Mouse (Mus musculus) midbrain, postnatal 0 days (tissue): ENCODE measurements around the gene Bnc2. TPM values are rescaled to one million over a fixed set of nuclear protein-coding genes. Genes with fewer than 3 reads are reported as not detected.

ENCODE experiments used
- ATAC-seq: fragments of 200-750 bp; cut with Nextera tagmentation; 2 replicates; pipeline ENCODE4 v1.8.0; 2017; ENCODE audit warnings: moderate number of reproducible peaks, mild to moderate bottlenecking, moderate TSS enrichment, moderate library complexity; ENCODE audit not compliant: low FRiP score
- DNase-seq: peaks from one replicate; pipeline ENCODE4 v3.0.0-alpha.2; 2015; ENCODE audit warnings: low spot score
- H3K27ac ChIP-seq: fragments of 300-500 bp; sonication (generic); 2 replicates; pipeline ENCODE4 v1.5.1; 2014; ENCODE audit warnings: low read depth, mild to moderate bottlenecking, low read length, mixed read lengths
- H3K27me3 ChIP-seq: fragments of 300-500 bp; sonication (generic); 2 replicates; pipeline ENCODE4 v1.6.1; 2014; ENCODE audit warnings: low read length, control low read depth, mixed read lengths; ENCODE audit not compliant: insufficient read depth
- H3K36me3 ChIP-seq: fragments of 300-500 bp; sonication (generic); 2 replicates; pipeline ENCODE4 v1.6.1; 2014; ENCODE audit warnings: low read length, control low read depth, mixed read lengths; ENCODE audit not compliant: insufficient read depth
- H3K4me1 ChIP-seq: fragments of 300-500 bp; sonication (generic); 2 replicates; pipeline ENCODE4 v1.6.1; 2014; ENCODE audit warnings: mild to moderate bottlenecking, control low read depth, antibody characterized with exemption, low read length, mixed read lengths; ENCODE audit not compliant: insufficient read depth
- H3K4me2 ChIP-seq: fragments of 300-500 bp; sonication (generic); 2 replicates; pipeline ENCODE4 v1.6.1; 2014; ENCODE audit warnings: low read depth, mild to moderate bottlenecking, low read length, mixed read lengths; ENCODE audit not compliant: poor library complexity, severe bottlenecking
- H3K4me3 ChIP-seq: fragments of 300-500 bp; sonication (generic); 2 replicates; pipeline ENCODE4 v1.5.1; 2014; ENCODE audit warnings: low read depth, mild to moderate bottlenecking, low read length, moderate library complexity
- H3K9ac ChIP-seq: fragments of 300-500 bp; sonication (generic); replicated peaks from 2 replicates; pipeline ENCODE4 v1.6.1; 2014; ENCODE audit warnings: mild to moderate bottlenecking, low read length, moderate library complexity, mixed read lengths; ENCODE audit not compliant: poor library complexity, severe bottlenecking
- H3K9me3 ChIP-seq: fragments of 300-500 bp; sonication (generic); 2 replicates; pipeline ENCODE4 v1.6.1; 2016; ENCODE audit warnings: low read length, control low read depth
- CTCF ChIP-seq: IDR thresholded peaks from 2 replicates; pipeline ENCODE4 v1.5.1; 2016; ENCODE audit warnings: antibody characterized with exemption, mild to moderate bottlenecking
- WGBS: fragments of 180-500 bp; shearing (Covaris S2); extraction: QIAGEN DNeasy Blood & Tissue Kit; methylation state at CpG from one replicate; pipeline ENCODE4 v1.1.7; 2014; 5-methylcytosine and 5-hydroxymethylcytosine counted together
- polyA plus RNA-seq: library from polyadenylated mRNA; unstranded; fragments of >200 nt; fragmentation: Nextera tagmentation; extraction: Ambion mirVana; gene quantifications from 2 replicates; pipeline ENCODE4 v1.2.1, GENCODE M21; 2015
- total RNA-seq: library from RNA; depleted of rRNA; stranded (reverse); fragments of >200 nt; gene quantifications from 2 replicates; pipeline ENCODE4 v1.2.3, GENCODE M21; 2014

The Bnc2 gene
- total and polyA plus RNA-seq, 2 experiments from 2014 or later = 14.1 to 27.5 TPM

- WGBS = 59% methylated on average over 6 of the region's 6 CpGs
- Histone ChIP-seq H3K4me3 (no peak overlapping the region), H3K4me2 (no peak overlapping the region), H3K9me3 (no peaks in the 10 kb centered on the region), H3K27ac (no peak overlapping the region), H3K27me3 (no peaks in the 10 kb centered on the region), H3K9ac (no peak overlapping the region), H3K4me1 (no peaks in the 10 kb centered on the region), H3K36me3 (no peaks in the 10 kb centered on the region)
- ATAC-seq = no peak
- no peak for TF ChIP-seq CTCF
- DNase-seq = no peak
Measured at GRCm38 (mm10) chr4:84482680-84483079, 192.4 kb downstream of the Bnc2 start.

- Histone ChIP-seq H3K4me3 (no peak overlapping the region), H3K36me3 (no peaks in the 10 kb centered on the region), H3K4me2 (no peak overlapping the region), H3K4me1 (no peaks in the 10 kb centered on the region), H3K9me3 (no peaks in the 10 kb centered on the region), H3K27me3 (no peaks in the 10 kb centered on the region), H3K9ac (no peak overlapping the region), H3K27ac (no peak overlapping the region)
- no peak for TF ChIP-seq CTCF
- no peak for DNase-seq
- no peak for ATAC-seq
- WGBS = 73% methylated on average over 2 of the region's 2 CpGs
Measured at GRCm38 (mm10) chr4:84472643-84473042, 202.4 kb downstream of the Bnc2 start.

GRCm38 (mm10) chr4:84470106-84470885, 204.8 kb downstream of the Bnc2 start:
- Histone ChIP-seq H3K9ac (no peak overlapping the region), H3K36me3 (no peaks in the 10 kb centered on the region), H3K4me1 (no peaks in the 10 kb centered on the region), H3K9me3 (no peaks in the 10 kb centered on the region), H3K4me3 (no peak overlapping the region), H3K27me3 (no peaks in the 10 kb centered on the region), H3K4me2 (no peak overlapping the region), H3K27ac (no peak overlapping the region)
- WGBS = 83% methylated on average over 6 of the region's 6 CpGs
- TF ChIP-seq CTCF = no peak
- no peak for DNase-seq
- ATAC-seq = no peak

GRCm38 (mm10) chr4:84469400-84469799, 205.7 kb downstream of the Bnc2 start:
- Histone ChIP-seq H3K4me3 (no peak overlapping the region), H3K4me2 (no peak overlapping the region), H3K27ac (no peak overlapping the region), H3K4me1 (no peaks in the 10 kb centered on the region), H3K9ac (no peak overlapping the region), H3K27me3 (no peaks in the 10 kb centered on the region), H3K36me3 (no peaks in the 10 kb centered on the region), H3K9me3 (no peaks in the 10 kb centered on the region)
- ATAC-seq = no peak
- no peak for TF ChIP-seq CTCF
- 82% methylated on average over 4 of the region's 4 CpGs for WGBS
- DNase-seq = no peak

GRCm38 (mm10) chr4:84467722-84468121, 207.4 kb downstream of the Bnc2 start:
- H3K27me3 ChIP-seq = no peaks in the 10 kb centered on the region
- ATAC-seq = no peak
- no peak for DNase-seq
- H3K4me3 ChIP-seq = no peak overlapping the region
- no peak overlapping the region for H3K9ac ChIP-seq
- H3K27ac ChIP-seq = no peak overlapping the region
- no peak overlapping the region for H3K4me2 ChIP-seq
- no peak for TF ChIP-seq CTCF
- H3K4me1 ChIP-seq = no peaks in the 10 kb centered on the region
- H3K36me3 ChIP-seq = no peaks in the 10 kb centered on the region
- no peaks in the 10 kb centered on the region for H3K9me3 ChIP-seq
- 81% methylated on average over 3 of the region's 3 CpGs for WGBS

GRCm38 (mm10) chr4:84458218-84458560, 216.9 kb downstream of the Bnc2 start:
- WGBS = 76% methylated on average over 3 of the region's 3 CpGs
- H3K27me3 ChIP-seq = no peaks in the 10 kb centered on the region
- no peak overlapping the region for H3K4me3 ChIP-seq
- H3K36me3 ChIP-seq = no peaks in the 10 kb centered on the region
- H3K9ac ChIP-seq = no peak overlapping the region
- no peak overlapping the region for H3K27ac ChIP-seq
- no peak for TF ChIP-seq CTCF
- DNase-seq (no peak), ATAC-seq (no peak)
- no peaks in the 10 kb centered on the region for H3K4me1 ChIP-seq
- no peak overlapping the region for H3K4me2 ChIP-seq
- H3K9me3 ChIP-seq = no peaks in the 10 kb centered on the region
